Comparison of ENCODE assay signal across 10 mouse cellular contexts in genomic region chr4:83307686-83308469, GRCm38 (mm10). TPM values are rescaled to one million over a fixed set of nuclear protein-coding genes. Genes with fewer than 3 reads are reported as not detected.
DNase-seq lines count a peak whose midpoint lies in the region; ATAC-seq lines count a peak whose summit lies in the region.
"Had no signal": no experiment of that assay in that cellular context is flagged by ENCODE, and none has a peak within 500 bp of the region (broad histone marks: within the 10 kb centered on the region; RNA-seq: fewer than 3 reads in every experiment).

No protein-coding gene starts in this region.

- peak overlapping the region; percentile 74 for H3K27ac ChIP-seq in brown adipose tissue, adult 24 weeks (replicated peaks; ENCODE audit: low read depth, low read length)
- H3K27ac ChIP-seq in lung, embryonic 16.5 days (ENCODE audit: low read length), result peak overlapping the region; percentile 86
- H3K27ac ChIP-seq: neural tube, embryonic 15.5 days had no signal

- no peaks in the 10 kb centered on the region for H3K27me3 ChIP-seq in lung, embryonic 16.5 days (ENCODE audit: control insufficient read depth, insufficient read depth, low read depth, low read length)
- H3K27me3 ChIP-seq: neural tube, embryonic 15.5 days had no signal

- no peaks in the 10 kb centered on the region for H3K36me3 ChIP-seq in lung, embryonic 16.5 days (ENCODE audit: control insufficient read depth, insufficient read depth, low read length)
- H3K36me3 ChIP-seq: neural tube, embryonic 15.5 days had no signal

- H3K9ac ChIP-seq in lung, embryonic 16.5 days (ENCODE audit: low read length), result no peak overlapping the region
- H3K9ac ChIP-seq: neural tube, embryonic 15.5 days had no signal

- ATAC-seq in lung, embryonic 16.5 days (ENCODE audit: low read depth), result peak; percentile 81

- H3K4me1 ChIP-seq in brown adipose tissue, adult 24 weeks (ENCODE audit: control insufficient read depth, insufficient read depth, insufficient read length, low read length), result peaks cover 35% of the 10 kb centered on the region
- peaks cover 34% of the 10 kb centered on the region for H3K4me1 ChIP-seq in lung, embryonic 16.5 days (replicated peaks; ENCODE audit: control insufficient read depth, insufficient read depth, low read length)

- intact Hi-C loops in left cerebral cortex, postnatal 4 days (cut with DNase I), result loop anchor here (10.0 kb wide), 1 partner anchor 107 kb away; the partner anchor contains the start of gene Snapc3

- DNase-seq in adrenal gland, adult 2 months, result peak; percentile 42
- DNase-seq in adrenal gland, postnatal 4 days (ENCODE audit: low spot score in 2 of 2), result no peak
- peak; percentile 67 for DNase-seq in kidney, adult 18-20 months
- DNase-seq in left cerebral cortex, postnatal 4 days, result no peak
- DNase-seq in B cell, adult 2 months, result no peak
- DNase-seq in embryo, embryonic 11 days, result no peak

- peak overlapping the region; percentile 5 for H3K4me2 ChIP-seq in lung, embryonic 16.5 days (ENCODE audit: low read depth, low read length)
- H3K4me2 ChIP-seq: neural tube, embryonic 15.5 days had no signal

- WGBS in lung, embryonic 16.5 days, result 30% methylated on average over 12 of the region's 12 CpGs

- no peaks in the 10 kb centered on the region for H3K9me3 ChIP-seq in lung, embryonic 16.5 days (ENCODE audit: control insufficient read depth, low read length)
- H3K9me3 ChIP-seq: neural tube, embryonic 15.5 days had no signal

- no peak overlapping the region for H3K4me3 ChIP-seq in brown adipose tissue, adult 24 weeks (ENCODE audit: insufficient read depth, low read depth, low read length)
- no peak overlapping the region for H3K4me3 ChIP-seq in lung, embryonic 16.5 days (ENCODE audit: low read length)
- H3K4me3 ChIP-seq: erythroblast, embryonic 14.5 days; neural tube, embryonic 15.5 days had no signal

RNA-seq across cellular contexts. Expression of gene Ttc39b, which starts 16.2 kb away (rescaled TPM):
- 10 to 100 TPM; 17.9 to 18.2 TPM for total RNA-seq in adrenal gland, adult 2 months (2021)
- 1.3 and 1.5 TPM in 2 replicates for polyA plus RNA-seq in adrenal gland, adult 2 months (2012; rRNA removed)
- 10 to 100 TPM; 16.7 to 22.3 TPM for total RNA-seq in adrenal gland, postnatal 4 days (2021)
- 3.6 and 5.5 TPM in 2 replicates for polyA plus RNA-seq in brown adipose tissue, adult 24 weeks (2012; ENCODE audit: insufficient read depth, insufficient read length, missing spikeins)
- 3.2 and 4.0 TPM in 2 replicates for polyA plus RNA-seq in lung, embryonic 16.5 days (2015; fragmentation: Nextera tagmentation; extraction: Ambion mirVana)
- total RNA-seq in left cerebral cortex, postnatal 4 days (2021), result 10 to 100 TPM; 19.7 to 22.8 TPM

Comparison
In these comparisons a context has a peak if more than half of its experiments do, and no peak if none do; other contexts are left out.
1. DNase-seq: peak in adrenal gland, adult 2 months (single experiment) and kidney, adult 18-20 months (single experiment); none in adrenal gland, postnatal 4 days (0 of 2), left cerebral cortex, postnatal 4 days (single experiment), B cell, adult 2 months (0 of 2) and embryo, embryonic 11 days (single experiment).